Mouse (Mus musculus) olfactory bulb, adult 2 months (tissue): Measurements from ENCODE around the gene Adh7. TPM values are rescaled to one million over a fixed set of nuclear protein-coding genes. Genes with fewer than 3 reads are reported as not detected.

Source experiments
- H3K27ac ChIP-seq: fragments of 200-500 bp; 2 replicates; pipeline ENCODE4 v1.5.1; 2012; ENCODE audit warnings: low read depth, low read length; ENCODE audit not compliant: insufficient read depth
- H3K4me1 ChIP-seq: fragments of 200-500 bp; 2 replicates; pipeline ENCODE4 v1.6.1; 2012; ENCODE audit warnings: low read length; ENCODE audit not compliant: control insufficient read depth, insufficient read depth
- H3K4me3 ChIP-seq: fragments of 200-500 bp; 2 replicates; pipeline ENCODE4 v1.5.1; 2012; ENCODE audit warnings: mild to moderate bottlenecking, low read depth, low read length, moderate library complexity; ENCODE audit not compliant: insufficient read depth
- CTCF ChIP-seq: fragments of 200-500 bp; IDR thresholded peaks from 2 replicates; pipeline ENCODE4 v1.5.1; 2012; ENCODE audit warnings: low read depth, mild to moderate bottlenecking, low read length, moderate library complexity; ENCODE audit not compliant: insufficient read depth
- POLR2A ChIP-seq: fragments of 200-500 bp; IDR thresholded peaks from 2 replicates; pipeline ENCODE4 v1.6.1; 2012; ENCODE audit warnings: mild to moderate bottlenecking, low read depth, low read length, moderate library complexity; ENCODE audit not compliant: insufficient read depth
- whole genome bisulfite sequencing: fragments of 180-500 bp; shearing (Covaris S2); methylation state at CpG from one replicate; pipeline ENCODE4 v1.1.7; 2018; 5-methylcytosine and 5-hydroxymethylcytosine counted together
- polyA plus RNA-seq: library from polyadenylated mRNA; stranded (reverse); fragments of >200 nt; gene quantifications from 2 replicates; pipeline ENCODE4 v1.2.4, GENCODE M21; 2012; ENCODE audit warnings: low replicate concordance; ENCODE audit not compliant: missing spikeins, insufficient read depth, insufficient read length

Adh7 gene
- not detected in 2 replicates for polyA plus RNA-seq

DNA sequence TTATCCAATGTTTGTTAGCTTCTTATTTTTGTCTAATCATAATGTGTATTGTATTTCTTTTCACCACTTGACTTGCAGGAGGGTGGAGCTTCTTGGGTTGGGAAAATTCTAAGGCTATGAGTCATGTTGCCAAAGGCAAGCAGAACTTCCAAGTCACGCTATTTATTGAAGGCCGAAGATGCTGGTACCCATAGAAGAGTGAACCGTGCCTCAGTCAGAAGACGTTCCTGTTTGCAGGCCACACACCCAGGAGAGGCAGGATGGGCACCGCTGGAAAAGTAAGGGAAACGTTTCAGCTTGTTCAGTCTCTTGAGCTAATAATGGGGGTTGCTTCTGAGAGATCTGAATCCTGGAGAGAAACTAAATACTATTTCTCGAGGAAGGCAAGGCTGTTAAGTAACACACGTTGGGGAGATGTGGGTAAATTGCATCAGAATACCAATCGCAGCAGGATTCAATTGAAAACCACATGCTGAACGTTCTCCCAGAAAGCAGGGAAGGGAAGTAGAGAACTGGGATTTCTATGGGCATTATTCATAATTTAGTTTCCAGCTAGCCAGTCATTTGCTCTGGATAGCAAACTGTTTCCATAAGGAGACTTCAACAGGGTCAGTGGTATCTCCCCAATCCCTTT is at the start of gene Adh7:
TSS of gene Adh7 (plus strand) at position 130 of the 634 bp plus-strand sequence.
- H3K4me3 ChIP-seq, result no peak within 1 kb of the TSS
- no peak within 1 kb of the TSS for H3K27ac ChIP-seq
- no peak for TF ChIP-seq POLR2A
- no peaks in the 10 kb centered on the region for H3K4me1 ChIP-seq
- WGBS, result 54% methylated on average over 10 of the region's 10 CpGs

GRCm38 (mm10) chr3:138173291-138173690 is 44.3 kb upstream of the Adh7 start:
- no peak for TF ChIP-seq POLR2A
- TF ChIP-seq CTCF, result no peak
- Histone ChIP-seq H3K27ac (no peak overlapping the region), H3K4me1 (no peaks in the 10 kb centered on the region), H3K4me3 (no peak overlapping the region)
- 80% methylated on average over 10 of the region's 10 CpGs for WGBS

DNA sequence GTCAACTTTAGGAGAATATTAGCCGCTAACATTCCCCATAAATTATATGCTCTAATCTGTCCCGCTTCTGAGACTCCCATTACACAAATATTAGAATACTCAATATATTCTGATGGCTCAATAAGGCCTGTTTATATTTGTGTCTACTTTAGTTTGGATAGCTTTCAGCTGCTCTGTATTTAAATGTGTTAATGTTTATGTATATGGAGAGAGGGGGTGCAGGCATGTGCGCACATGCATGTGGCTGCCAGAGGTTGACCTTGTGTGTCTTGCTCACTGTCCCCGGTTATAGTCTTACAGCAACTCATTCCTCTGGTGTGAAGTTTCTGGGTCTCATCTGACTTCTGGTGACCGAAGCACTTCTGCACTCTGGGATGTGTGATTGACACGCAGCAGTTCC is 42.0 kb upstream of the Adh7 start:
- TF ChIP-seq CTCF (no peak), POLR2A (no peak)
- Histone ChIP-seq H3K4me1 (no peaks in the 10 kb centered on the region), H3K4me3 (no peak overlapping the region), H3K27ac (no peak overlapping the region)
- 89% methylated on average over 6 of the region's 6 CpGs for WGBS

GRCm38 (mm10) chr3:138182019-138182418 is 35.5 kb upstream of the Adh7 start:
- H3K4me3 ChIP-seq, result no peak overlapping the region
- 84% methylated on average over 2 of the region's 2 CpGs for WGBS
- no peak overlapping the region for H3K27ac ChIP-seq
- TF ChIP-seq POLR2A (no peak), CTCF (no peak)
- no peaks in the 10 kb centered on the region for H3K4me1 ChIP-seq

DNA sequence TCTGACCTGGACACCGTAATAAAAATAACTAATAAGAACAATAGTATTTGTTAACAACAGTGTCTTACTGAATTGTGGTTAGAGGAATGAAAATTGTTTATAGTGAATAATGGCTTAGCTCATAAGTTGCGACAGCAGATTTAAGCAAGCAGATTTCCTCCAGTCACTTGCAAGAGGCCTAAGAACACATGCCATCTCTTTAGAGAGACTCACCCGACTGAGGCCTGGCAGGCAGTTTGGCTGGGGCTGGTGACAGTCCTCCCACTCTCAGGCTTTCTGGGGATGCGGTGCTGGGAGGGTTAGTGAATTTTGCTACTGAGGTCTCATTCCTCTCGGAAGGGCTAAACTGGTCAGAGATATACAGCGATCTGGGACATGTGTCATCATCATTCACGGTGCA is 34.2 kb upstream of the Adh7 start:
- 90% methylated on average over 7 of the region's 7 CpGs for WGBS
- no peak for TF ChIP-seq POLR2A
- TF ChIP-seq CTCF, result no peak
- H3K4me1 ChIP-seq, result no peaks in the 10 kb centered on the region
- H3K4me3 ChIP-seq, result no peak overlapping the region
- no peak overlapping the region for H3K27ac ChIP-seq

- TF ChIP-seq CTCF, result no peak
- no peak for TF ChIP-seq POLR2A
- 55% methylated on average over 4 of the region's 4 CpGs for WGBS
- H3K4me3 ChIP-seq, result no peak overlapping the region
- H3K27ac ChIP-seq, result no peak overlapping the region
- no peaks in the 10 kb centered on the region for H3K4me1 ChIP-seq
Measured at GRCm38 (mm10) chr3:138185290-138185689, 32.3 kb upstream of the Adh7 start.

GRCm38 (mm10) chr3:138185995-138186930 is 31.3 kb upstream of the Adh7 start:
- no peak overlapping the region for H3K4me3 ChIP-seq
- no peaks in the 10 kb centered on the region for H3K4me1 ChIP-seq
- no peak for TF ChIP-seq CTCF
- TF ChIP-seq POLR2A, result no peak
- H3K27ac ChIP-seq, result no peak overlapping the region
- WGBS, result 93% methylated on average over 26 of the region's 26 CpGs

DNA sequence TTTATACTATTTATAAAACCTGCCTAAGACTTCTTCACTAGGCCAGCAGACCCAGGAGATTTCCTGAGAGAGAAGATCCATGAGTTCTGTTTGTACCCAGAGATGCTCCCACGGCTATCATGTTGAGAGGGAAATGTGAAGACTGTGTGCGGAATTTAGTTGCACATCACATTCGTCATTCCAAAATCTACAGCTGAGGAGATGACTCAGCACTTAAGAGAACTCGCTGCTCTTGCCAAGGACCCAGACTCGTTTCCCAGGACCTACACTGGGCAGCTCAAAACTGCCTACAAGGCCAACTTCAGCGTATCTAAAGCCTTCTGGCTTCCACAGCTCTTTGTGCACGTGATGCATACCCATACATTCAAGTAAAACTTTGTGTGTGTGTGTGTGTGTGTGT is 25.3 kb upstream of the Adh7 start:
- Histone ChIP-seq H3K27ac (no peak overlapping the region), H3K4me1 (no peaks in the 10 kb centered on the region), H3K4me3 (no peak overlapping the region)
- 81% methylated on average over 7 of the region's 7 CpGs for WGBS
- TF ChIP-seq POLR2A, result no peak
- TF ChIP-seq CTCF, result no peak

DNA sequence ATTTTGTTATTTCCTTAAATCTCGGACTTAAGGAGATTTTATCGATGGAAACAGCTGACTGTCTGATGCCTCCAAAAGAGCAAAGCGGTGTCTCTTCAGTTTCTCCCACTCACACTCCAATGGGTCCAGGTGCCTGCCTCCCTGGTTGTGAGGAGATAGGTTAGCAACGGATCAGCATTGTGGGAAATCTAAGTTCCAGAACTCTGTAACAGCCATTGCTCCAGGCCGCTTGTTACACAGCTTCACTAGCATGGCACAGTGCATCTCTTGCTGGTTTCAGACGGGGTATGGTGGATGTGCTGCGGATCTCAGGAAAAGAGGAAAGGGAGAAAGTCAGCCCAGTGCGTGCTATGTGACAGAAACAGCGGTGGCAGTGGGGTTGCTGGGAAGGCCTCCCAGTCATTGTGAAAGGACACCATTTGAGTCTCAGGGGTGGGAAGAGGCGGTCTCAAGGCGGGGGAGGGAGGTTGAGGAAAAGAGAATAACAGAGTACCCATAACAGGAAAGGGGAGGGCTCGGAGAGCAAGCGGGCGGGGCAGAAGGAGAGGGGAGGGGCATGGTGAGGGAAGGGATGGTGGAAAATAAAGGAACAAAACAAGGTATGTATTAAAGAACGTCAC is 23.8 kb upstream of the Adh7 start, which contains the start of gene 4930579F01Rik:
TSS of gene 4930579F01Rik (minus strand) at position 143 of the 620 bp plus-strand sequence.
- no peaks in the 10 kb centered on the region for H3K4me1 ChIP-seq
- TF ChIP-seq CTCF (no peak), POLR2A (no peak)
- H3K27ac ChIP-seq, result no peak within 1 kb of the TSS
- WGBS, result 79% methylated on average over 15 of the region's 15 CpGs
- no peak within 1 kb of the TSS for H3K4me3 ChIP-seq
